7 mouse cellular contexts compared by ENCODE assay signal in genomic region chr8:35205536-35205935, GRCm38 (mm10).
A peak's percentile ranks its signal among the peaks of the same experiment; 100 is the strongest.
DNase-seq lines count a peak whose midpoint lies in the region; ATAC-seq and TF ChIP-seq lines count a peak whose summit lies in the region.

No protein-coding gene starts in this region.

- no peaks in the 10 kb centered on the region for H3K79me2 ChIP-seq in C2C12 (ENCODE audit: control insufficient read depth, insufficient read depth)

- DNase-seq in ES-E14 (ENCODE audit: low read depth, low spot score): peak; percentile 72
- DNase-seq in cerebellum, adult 9-10 months: peak; percentile 31
- DNase-seq in kidney, postnatal 10 days: peak; percentile 81
- DNase-seq in lung, postnatal 25 days (ENCODE audit: low spot score): peak; percentile 57

- H3K4me3 ChIP-seq in C2C12 (ENCODE audit: insufficient read depth, poor library complexity, severe bottlenecking) (no peak overlapping the region), ES-E14 (ENCODE audit: insufficient read depth in 1 of 2, low read depth in 1 of 2, low read length in 2 of 2, poor library complexity in 1 of 2, severe bottlenecking in 1 of 2) (no peak overlapping the region)
- H3K4me3 ChIP-seq in heart, embryonic 11.5 days (ENCODE audit: low read depth, low read length): peak overlapping the region; percentile 14
- 0 out of 2 replicates have a peak overlapping the region, but pooled peaks have one; percentile 20 for H3K4me3 ChIP-seq in stomach, embryonic 16.5 days (replicated peaks; ENCODE audit: low read length)

- H3K4me2 ChIP-seq in heart, embryonic 11.5 days: peak overlapping the region; percentile 58
- peak overlapping the region; percentile 50 for H3K4me2 ChIP-seq in stomach, embryonic 16.5 days (ENCODE audit: low read depth, low read length)

- H3K4me1 ChIP-seq in ES-E14 (ENCODE audit: control insufficient read depth in 2 of 2, insufficient read depth in 2 of 2, low read length in 2 of 2, poor library complexity in 1 of 2): peaks cover 0 to 5% of the 10 kb centered on the region in 2 experiments; a peak in 1 of 4 replicates
- H3K4me1 ChIP-seq in heart, embryonic 11.5 days (ENCODE audit: control insufficient read depth, insufficient read depth, low read length): peaks cover 32% of the 10 kb centered on the region
- H3K4me1 ChIP-seq in stomach, embryonic 16.5 days (ENCODE audit: control insufficient read depth, insufficient read depth, low read length): peaks cover 29% of the 10 kb centered on the region

- TF ChIP-seq CTCF in C2C12 (IDR thresholded peaks at IDR 0.05; ENCODE audit: control insufficient read depth, insufficient read depth, insufficient read length): no peak

- 7% methylated on average over 8 of the region's 8 CpGs for WGBS in heart, embryonic 11.5 days (ENCODE audit: insufficient replicate concordance)
- WGBS in stomach, embryonic 16.5 days: 12% methylated on average over 8 of the region's 8 CpGs

- H3K27ac ChIP-seq in ES-E14 (ENCODE audit: insufficient read depth, low read depth, low read length, poor library complexity, severe bottlenecking): no peak overlapping the region
- H3K27ac ChIP-seq in heart, embryonic 11.5 days (ENCODE audit: low read depth, low read length): peak overlapping the region; percentile 68; the same call in 1 of the 2 replicates
- H3K27ac ChIP-seq in stomach, embryonic 16.5 days (ENCODE audit: low read length): peak overlapping the region; percentile 53; the same call in 1 of the 2 replicates

- no peaks in the 10 kb centered on the region for H3K27me3 ChIP-seq in C2C12 (ENCODE audit: control insufficient read depth, insufficient read depth, insufficient read length)
- no peaks in the 10 kb centered on the region for H3K27me3 ChIP-seq in heart, embryonic 11.5 days (ENCODE audit: control insufficient read depth, insufficient read depth, low read length)
- H3K27me3 ChIP-seq in stomach, embryonic 16.5 days (ENCODE audit: control insufficient read depth, insufficient read depth, low read length): no peaks in the 10 kb centered on the region

- H3K79me3 ChIP-seq in C2C12 (ENCODE audit: low read depth): no peaks in the 10 kb centered on the region

- no peak for ATAC-seq in heart, embryonic 11.5 days (replicated peaks; ENCODE audit: insufficient number of reproducible peaks, low FRiP score, low TSS enrichment)
- 0 out of 2 replicates have a peak, but pooled peaks have one; percentile 36 for ATAC-seq in stomach, embryonic 16.5 days (ENCODE audit: insufficient read depth, low FRiP score)

- no peak overlapping the region for H3ac ChIP-seq in C2C12 (ENCODE audit: control insufficient read depth, insufficient read length, low read depth)

- no peaks in the 10 kb centered on the region for H3K9me3 ChIP-seq in ES-E14 (ENCODE audit: control insufficient read depth, insufficient read depth, low read depth, low read length)
- no peaks in the 10 kb centered on the region for H3K9me3 ChIP-seq in heart, embryonic 11.5 days (replicated peaks; ENCODE audit: control insufficient read depth, low read length)
- H3K9me3 ChIP-seq in stomach, embryonic 16.5 days (replicated peaks; ENCODE audit: control insufficient read depth, low read length): no peaks in the 10 kb centered on the region

- H3K36me3 ChIP-seq in C2C12 (ENCODE audit: control insufficient read depth, insufficient read depth) (no peaks in the 10 kb centered on the region), ES-E14 (ENCODE audit: control insufficient read depth, insufficient read depth, low read length, poor library complexity, severe bottlenecking) (no peaks in the 10 kb centered on the region)
- H3K36me3 ChIP-seq in heart, embryonic 11.5 days (ENCODE audit: control insufficient read depth, insufficient read depth, low read length): no peaks in the 10 kb centered on the region
- no peaks in the 10 kb centered on the region for H3K36me3 ChIP-seq in stomach, embryonic 16.5 days (ENCODE audit: control insufficient read depth, insufficient read depth, low read length)

- in situ Hi-C loops in ES-E14 (cut with MboI; ENCODE audit: low sequenced_read_pairs in 2 of 2, unreplicated experiment in 2 of 2): no loop called here

- no peak overlapping the region for H3K9ac ChIP-seq in ES-E14 (ENCODE audit: insufficient read depth, low read depth, low read length, poor library complexity, severe bottlenecking)
- H3K9ac ChIP-seq in heart, embryonic 11.5 days (ENCODE audit: low read depth, low read length): peak overlapping the region; percentile 60
- peak overlapping the region; percentile 37; the same call in 1 of the 2 replicates for H3K9ac ChIP-seq in stomach, embryonic 16.5 days (ENCODE audit: low read length)

TF ChIP-seq in C2C12, 6 proteins besides CTCF, POLR2A, EP300 and RAD21:
- TF ChIP-seq USF1 (IDR thresholded peaks at IDR 0.05; ENCODE audit: low read depth) (no peak), CEBPB (IDR thresholded peaks at IDR 0.05; ENCODE audit: low read depth) (no peak), FOSL1 (IDR thresholded peaks at IDR 0.05; ENCODE audit: insufficient read depth, low read length, poor library complexity, severe bottlenecking) (no peak), MYOD1 (IDR thresholded peaks at IDR 0.05; ENCODE audit: control insufficient read depth, insufficient read length, low read depth) (peak; percentile 16), MYOG (IDR thresholded peaks at IDR 0.05; ENCODE audit: control insufficient read depth, extremely low read depth, insufficient read length) (no peak), MAX (IDR thresholded peaks at IDR 0.05) (no peak)

TF ChIP-seq in ES-E14, 5 proteins besides CTCF, POLR2A, EP300 and RAD21:
- no peak for TF ChIP-seq ZNF384 (IDR thresholded peaks at IDR 0.05; ENCODE audit: low read depth, low read length)
- peak; percentile 26; the same call in 1 of the 2 replicates for TF ChIP-seq ZC3H11A (IDR thresholded peaks at IDR 0.05; ENCODE audit: borderline replicate concordance, low read depth, low read length)

Comparison
In these comparisons a context has a peak if more than half of its experiments do, and no peak if none do; other contexts are left out.
1. H3K4me3 ChIP-seq: peak in heart, embryonic 11.5 days (single experiment) and stomach, embryonic 16.5 days (single experiment); none in C2C12 (single experiment) and ES-E14 (0 of 2).
2. DNase-seq: peak in every context shown above with its lines; median percentile 81 in kidney, postnatal 10 days; 72 in ES-E14; 57 in lung, postnatal 25 days; 31 in cerebellum, adult 9-10 months.